Mouse (Mus musculus) ES-E14 (cell line): ENCODE results near the gene Slc48a1. TPM values are rescaled to one million over a fixed set of nuclear protein-coding genes. Genes with fewer than 3 reads are reported as not detected.

Experiments used
- DNase-seq: peaks from one replicate; pipeline ENCODE4 v3.0.0-alpha.2; 2013; ENCODE audit warnings: low read depth, low spot score
- H3K27ac ChIP-seq: 2 replicates; pipeline ENCODE4 v1.5.1; 2012; ENCODE audit warnings: low read depth, mild to moderate bottlenecking, low read length, moderate library complexity, mixed read lengths; ENCODE audit not compliant: poor library complexity, insufficient read depth, severe bottlenecking
- H3K36me3 ChIP-seq: 2 replicates; pipeline ENCODE4 v1.6.1; 2012; ENCODE audit warnings: mild to moderate bottlenecking, low read length, moderate library complexity, mixed read lengths; ENCODE audit not compliant: control insufficient read depth, poor library complexity, insufficient read depth, severe bottlenecking
- H3K4me1 ChIP-seq, 2 experiments: fragments of 150-350 bp in 1 of 2; sonication (generic) in 1 of 2; 2 replicates each; pipeline ENCODE4 v1.6.1; 2012; ENCODE audit warnings: low read length in 2 of 2, mild to moderate bottlenecking in 1 of 2, mixed read lengths in 1 of 2; ENCODE audit not compliant: control insufficient read depth in 2 of 2, insufficient read depth in 2 of 2, poor library complexity in 1 of 2
- H3K4me3 ChIP-seq, 2 experiments: fragments of 150-350 bp in 1 of 2; sonication (generic) in 1 of 2; 2 replicates each; pipeline ENCODE4 v1.5.1; 2012; ENCODE audit warnings: low read length in 2 of 2, low read depth in 1 of 2, mild to moderate bottlenecking in 1 of 2, mixed read lengths in 1 of 2; ENCODE audit not compliant: insufficient read depth in 1 of 2, poor library complexity in 1 of 2, severe bottlenecking in 1 of 2
- H3K9ac ChIP-seq: 2 replicates; pipeline ENCODE4 v1.6.1; 2012; ENCODE audit warnings: low read depth, mild to moderate bottlenecking, low read length, mixed read lengths; ENCODE audit not compliant: poor library complexity, insufficient read depth, severe bottlenecking
- H3K9me3 ChIP-seq: fragments of 150-350 bp; sonication (generic); 2 replicates; pipeline ENCODE4 v1.6.1; 2012; ENCODE audit warnings: low read depth, mild to moderate bottlenecking, low read length; ENCODE audit not compliant: control insufficient read depth, insufficient read depth
- CHD2 ChIP-seq: IDR thresholded peaks from 2 replicates; pipeline ENCODE4 v1.6.1; 2014; ENCODE audit warnings: mild to moderate bottlenecking, low read depth, low read length, inconsistent platforms
- HCFC1 ChIP-seq: IDR thresholded peaks from 2 replicates; pipeline ENCODE4 v1.6.1; 2012; ENCODE audit warnings: low read length, inconsistent platforms, borderline replicate concordance; ENCODE audit not compliant: insufficient read depth
- MAFK ChIP-seq: IDR thresholded peaks from 2 replicates; pipeline ENCODE4 v1.6.1; 2014; ENCODE audit warnings: mild to moderate bottlenecking, low read depth, low read length, inconsistent platforms; ENCODE audit not compliant: insufficient read depth
- ZC3H11A ChIP-seq: IDR thresholded peaks from 2 replicates; pipeline ENCODE4 v1.6.1; 2012; ENCODE audit warnings: low read depth, mild to moderate bottlenecking, inconsistent platforms, low read length, borderline replicate concordance
- ZNF384 ChIP-seq: IDR thresholded peaks from 2 replicates; pipeline ENCODE4 v1.6.1; 2012; ENCODE audit warnings: low read depth, low read length, inconsistent platforms
- in situ Hi-C, 2 experiments: fragments of 600-800 bp; cut with MboI; formaldehyde crosslinking; loops; one replicate each; pipeline ENCODE4 v1.15.1; 2025; ENCODE audit warnings: low sequenced_read_pairs in 2 of 2, inconsistent platforms in 1 of 2; ENCODE audit not compliant: unreplicated experiment in 2 of 2
- total RNA-seq: library from RNA; depleted of rRNA; stranded (reverse); fragments of 300-350 nt; gene quantifications from 2 replicates; pipeline ENCODE4 v1.2.3, GENCODE M21; 2012

Slc48a1 gene
- total RNA-seq, 1 experiment, result 18.6 TPM

DNA sequence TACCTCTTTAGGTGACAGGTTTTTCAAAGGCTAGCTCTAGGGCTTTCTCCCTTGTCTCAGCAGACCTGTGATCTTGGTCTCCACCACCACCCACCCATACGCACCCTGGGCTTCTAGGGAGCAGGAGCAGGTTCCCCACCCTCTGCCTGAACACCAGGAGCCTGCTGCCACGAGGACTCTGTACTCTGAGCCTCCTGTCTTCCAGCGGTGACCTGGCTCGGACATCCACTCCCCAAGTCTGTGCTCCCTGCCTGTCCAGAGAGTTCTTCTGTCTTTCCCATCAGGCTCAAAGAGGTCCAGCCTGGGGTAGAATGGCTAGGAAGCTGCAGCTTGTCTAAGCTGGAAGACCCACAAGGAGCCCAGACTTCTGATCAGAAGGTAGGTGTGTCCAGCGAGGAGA is 35.1 kb upstream of the Slc48a1 start:
- no peak for DNase-seq
- in situ Hi-C loops, result no loop called here
- no peaks in the 10 kb centered on the region for H3K9me3 ChIP-seq
- TF ChIP-seq MAFK (no peak), CHD2 (no peak), ZC3H11A (no peak), ZNF384 (no peak), HCFC1 (no peak)
- H3K9ac ChIP-seq, result no peak overlapping the region
- no peak overlapping the region for H3K4me3 ChIP-seq
- H3K4me1 ChIP-seq, result no peaks in the 10 kb centered on the region
- H3K27ac ChIP-seq, result no peak overlapping the region
- H3K36me3 ChIP-seq, result no peaks in the 10 kb centered on the region; the same call in 1 of the 2 replicates

DNA sequence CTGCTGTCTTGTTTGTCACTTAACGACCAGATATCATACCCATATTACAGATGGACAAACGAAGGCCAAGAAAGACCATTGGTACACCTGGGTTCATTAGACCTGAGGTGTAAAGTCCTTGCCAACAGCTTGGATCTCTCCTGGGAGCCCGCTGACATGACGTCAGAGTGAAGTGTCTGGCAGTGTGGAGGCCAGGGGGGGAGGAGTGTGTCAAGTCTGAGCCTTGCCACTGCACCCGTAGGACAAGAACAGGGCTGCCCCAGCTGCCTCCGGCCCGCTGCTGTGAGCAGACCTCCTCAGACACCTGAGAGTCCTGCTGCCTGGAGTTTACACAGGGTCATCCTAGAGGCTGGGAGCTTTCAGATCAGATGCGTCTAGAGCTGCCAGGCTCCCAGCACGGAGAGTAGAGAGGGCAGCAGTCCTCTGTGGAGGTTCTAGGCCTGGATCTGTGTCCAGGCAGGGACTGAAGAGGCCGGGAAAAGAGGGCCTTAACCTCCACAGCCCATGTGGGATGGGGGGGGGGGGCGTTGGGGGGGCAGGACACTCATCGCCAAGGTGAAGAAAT is 34.3 kb upstream of the Slc48a1 start:
- no peak for TF ChIP-seq MAFK
- no peak for TF ChIP-seq ZC3H11A
- TF ChIP-seq ZNF384, result no peak
- no peak for TF ChIP-seq CHD2
- TF ChIP-seq HCFC1, result no peak
- no peak overlapping the region for H3K27ac ChIP-seq
- in situ Hi-C loops, result no loop called here
- no peaks in the 10 kb centered on the region for H3K4me1 ChIP-seq
- H3K9me3 ChIP-seq, result no peaks in the 10 kb centered on the region
- no peaks in the 10 kb centered on the region; the same call in 1 of the 2 replicates for H3K36me3 ChIP-seq
- no peak overlapping the region for H3K4me3 ChIP-seq
- no peak for DNase-seq
- H3K9ac ChIP-seq, result no peak overlapping the region

DNA sequence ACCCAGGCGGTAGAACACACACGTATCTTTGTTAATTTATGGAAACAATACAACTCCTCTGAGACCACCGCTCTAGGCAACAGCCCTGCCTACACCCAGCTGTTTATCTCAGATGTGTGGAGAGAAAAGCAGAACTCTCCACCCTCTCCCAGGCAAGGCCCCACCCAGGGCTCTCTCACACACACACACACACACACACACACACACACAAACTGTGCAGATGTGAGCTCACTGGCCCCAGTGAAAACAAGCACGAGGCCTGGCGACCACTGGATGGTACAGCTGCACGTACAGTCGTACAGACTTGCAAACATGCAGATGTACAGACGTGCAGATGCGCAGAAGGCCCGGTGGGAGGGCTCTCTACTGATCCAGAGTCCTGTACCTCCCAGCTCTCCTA is 33.4 kb upstream of the Slc48a1 start:
- in situ Hi-C loops, result no loop called here
- no peaks in the 10 kb centered on the region for H3K4me1 ChIP-seq

DNA sequence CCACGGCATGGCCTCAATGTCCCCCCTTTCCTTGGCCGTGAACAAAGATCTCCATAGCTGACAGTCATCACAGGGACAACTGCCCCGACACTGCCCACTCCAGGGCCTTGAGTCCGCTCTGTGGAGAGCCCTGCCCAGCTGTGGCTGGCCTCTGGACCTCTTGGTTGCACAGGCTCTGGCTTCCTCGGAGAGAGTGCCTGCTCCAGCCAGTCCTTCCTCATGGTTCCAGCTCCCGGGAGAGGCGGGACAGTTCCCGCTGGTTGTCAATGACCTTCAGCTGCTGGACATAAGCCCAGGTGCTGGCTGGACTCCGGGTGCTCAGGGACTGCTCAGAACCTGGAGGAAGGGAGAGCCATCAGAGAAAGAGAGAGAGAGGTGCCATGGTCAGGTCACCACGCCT is 33.0 kb upstream of the Slc48a1 start:
- no peak for TF ChIP-seq HCFC1
- TF ChIP-seq CHD2, result no peak
- TF ChIP-seq MAFK, result no peak
- TF ChIP-seq ZC3H11A, result no peak
- no peak for TF ChIP-seq ZNF384
- no peaks in the 10 kb centered on the region; the same call in 1 of the 2 replicates for H3K36me3 ChIP-seq
- no peak overlapping the region for H3K27ac ChIP-seq
- DNase-seq, result no peak
- in situ Hi-C loops, result no loop called here
- no peaks in the 10 kb centered on the region for H3K9me3 ChIP-seq
- no peak overlapping the region for H3K9ac ChIP-seq
- no peaks in the 10 kb centered on the region for H3K4me1 ChIP-seq
- H3K4me3 ChIP-seq, result no peak overlapping the region

More for the DNA sequence above, 33.4 kb upstream of the Slc48a1 start:
- no peak for TF ChIP-seq CHD2
- TF ChIP-seq ZC3H11A, result no peak
- Histone ChIP-seq H3K9me3 (no peaks in the 10 kb centered on the region), H3K4me3 (no peak overlapping the region), H3K9ac (no peak overlapping the region), H3K27ac (no peak overlapping the region), H3K36me3 (no peaks in the 10 kb centered on the region; the same call in 1 of the 2 replicates)
- DNase-seq, result no peak

DNA sequence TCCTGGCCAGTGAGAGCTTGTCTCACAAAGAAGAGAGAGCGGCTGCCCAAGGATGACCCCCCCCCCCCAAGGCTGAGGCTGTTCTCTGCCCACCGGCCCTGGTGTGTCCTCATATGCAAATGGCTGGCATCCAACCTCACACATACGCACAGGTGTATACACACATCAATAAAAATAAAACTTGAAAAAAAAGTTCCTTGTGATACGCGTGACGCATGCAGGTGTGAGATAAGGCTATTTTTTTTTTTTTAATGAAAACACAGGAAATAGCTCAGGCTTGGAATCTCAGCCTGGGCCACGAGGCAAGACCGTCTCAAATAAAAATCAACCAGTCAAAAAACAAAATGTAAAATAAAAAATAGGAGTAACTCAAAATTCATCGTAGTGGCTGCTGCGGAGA is 32.0 kb upstream of the Slc48a1 start:
- H3K36me3 ChIP-seq, result no peaks in the 10 kb centered on the region; the same call in 1 of the 2 replicates
- in situ Hi-C loops, result no loop called here
- no peak overlapping the region for H3K9ac ChIP-seq
- H3K9me3 ChIP-seq, result no peaks in the 10 kb centered on the region
- H3K4me1 ChIP-seq, result no peaks in the 10 kb centered on the region
- H3K4me3 ChIP-seq, result no peak overlapping the region
- TF ChIP-seq CHD2, result no peak
- no peak for TF ChIP-seq ZNF384
- no peak for TF ChIP-seq MAFK
- no peak for TF ChIP-seq HCFC1
- TF ChIP-seq ZC3H11A, result no peak
- DNase-seq, result no peak
- H3K27ac ChIP-seq, result no peak overlapping the region
